Mouse (Mus musculus) ES-E14 (cell line): ENCODE measurements at regions not wholly inside any gene's neighbourhood (a gene's known extent, or its start where the extent isn't known, plus 50 kb on each side); places are given as distances from the start of the nearest gene placed in this dataset.

Source experiments
- DNase-seq: peaks from one replicate; pipeline ENCODE4 v3.0.0-alpha.2; 2013; ENCODE audit warnings: low read depth, low spot score
- H3K27ac ChIP-seq: 2 replicates; pipeline ENCODE4 v1.5.1; 2012; ENCODE audit warnings: low read depth, mild to moderate bottlenecking, low read length, moderate library complexity, mixed read lengths; ENCODE audit not compliant: poor library complexity, insufficient read depth, severe bottlenecking
- H3K36me3 ChIP-seq: 2 replicates; pipeline ENCODE4 v1.6.1; 2012; ENCODE audit warnings: mild to moderate bottlenecking, low read length, moderate library complexity, mixed read lengths; ENCODE audit not compliant: control insufficient read depth, poor library complexity, insufficient read depth, severe bottlenecking
- H3K4me1 ChIP-seq, 2 experiments: fragments of 150-350 bp in 1 of 2; sonication (generic) in 1 of 2; 2 replicates each; pipeline ENCODE4 v1.6.1; 2012; ENCODE audit warnings: low read length in 2 of 2, mild to moderate bottlenecking in 1 of 2, mixed read lengths in 1 of 2; ENCODE audit not compliant: control insufficient read depth in 2 of 2, insufficient read depth in 2 of 2, poor library complexity in 1 of 2
- H3K4me3 ChIP-seq, 2 experiments: fragments of 150-350 bp in 1 of 2; sonication (generic) in 1 of 2; 2 replicates each; pipeline ENCODE4 v1.5.1; 2012; ENCODE audit warnings: low read length in 2 of 2, low read depth in 1 of 2, mild to moderate bottlenecking in 1 of 2, mixed read lengths in 1 of 2; ENCODE audit not compliant: insufficient read depth in 1 of 2, poor library complexity in 1 of 2, severe bottlenecking in 1 of 2
- H3K9ac ChIP-seq: 2 replicates; pipeline ENCODE4 v1.6.1; 2012; ENCODE audit warnings: low read depth, mild to moderate bottlenecking, low read length, mixed read lengths; ENCODE audit not compliant: poor library complexity, insufficient read depth, severe bottlenecking
- H3K9me3 ChIP-seq: fragments of 150-350 bp; sonication (generic); 2 replicates; pipeline ENCODE4 v1.6.1; 2012; ENCODE audit warnings: low read depth, mild to moderate bottlenecking, low read length; ENCODE audit not compliant: control insufficient read depth, insufficient read depth
- CHD2 ChIP-seq: IDR thresholded peaks from 2 replicates; pipeline ENCODE4 v1.6.1; 2014; ENCODE audit warnings: mild to moderate bottlenecking, low read depth, low read length, inconsistent platforms
- HCFC1 ChIP-seq: IDR thresholded peaks from 2 replicates; pipeline ENCODE4 v1.6.1; 2012; ENCODE audit warnings: low read length, inconsistent platforms, borderline replicate concordance; ENCODE audit not compliant: insufficient read depth
- MAFK ChIP-seq: IDR thresholded peaks from 2 replicates; pipeline ENCODE4 v1.6.1; 2014; ENCODE audit warnings: mild to moderate bottlenecking, low read depth, low read length, inconsistent platforms; ENCODE audit not compliant: insufficient read depth
- ZC3H11A ChIP-seq: IDR thresholded peaks from 2 replicates; pipeline ENCODE4 v1.6.1; 2012; ENCODE audit warnings: low read depth, mild to moderate bottlenecking, inconsistent platforms, low read length, borderline replicate concordance
- ZNF384 ChIP-seq: IDR thresholded peaks from 2 replicates; pipeline ENCODE4 v1.6.1; 2012; ENCODE audit warnings: low read depth, low read length, inconsistent platforms
- in situ Hi-C, 2 experiments: fragments of 600-800 bp; cut with MboI; formaldehyde crosslinking; loops; one replicate each; pipeline ENCODE4 v1.15.1; 2025; ENCODE audit warnings: low sequenced_read_pairs in 2 of 2, inconsistent platforms in 1 of 2; ENCODE audit not compliant: unreplicated experiment in 2 of 2

GRCm38 (mm10) chr2:170652128-170652527 lies 50.3 kb upstream of the 4930470P17Rik start:
- Histone ChIP-seq H3K36me3 (no peaks in the 10 kb centered on the region), H3K9me3 (no peaks in the 10 kb centered on the region), H3K9ac (no peak overlapping the region), H3K4me3 (no peak overlapping the region), H3K4me1 (peaks cover 1 to 2% of the 10 kb centered on the region in 2 experiments; a peak in 2 of 4 replicates), H3K27ac (no peak overlapping the region)
- DNase-seq = no peak
- in situ Hi-C loops = no loop called here
- TF ChIP-seq ZC3H11A = no peak
- no peak for TF ChIP-seq HCFC1
- no peak for TF ChIP-seq CHD2
- TF ChIP-seq MAFK = no peak
- TF ChIP-seq ZNF384 = no peak
